Mouse (Mus musculus) intestine, embryonic 14.5 days (tissue): ENCODE data around the gene Lrch1. TPM values are rescaled to one million over a fixed set of nuclear protein-coding genes. Genes with fewer than 3 reads are reported as not detected.

Source experiments
- ATAC-seq: fragments of 200-750 bp; cut with Nextera tagmentation; replicated peaks from 2 replicates; pipeline ENCODE4 v1.8.0; 2017; ENCODE audit warnings: low read depth, moderate number of reproducible peaks, moderate TSS enrichment, moderate library complexity; ENCODE audit not compliant: low FRiP score, low TSS enrichment
- DNase-seq: peaks from one replicate; pipeline ENCODE4 v3.0.0-alpha.2; 2018; ENCODE audit warnings: low spot score
- H3K27ac ChIP-seq: fragments of 300-500 bp; sonication (generic); 2 replicates; pipeline ENCODE4 v1.5.1; 2014; ENCODE audit warnings: low read depth, mild to moderate bottlenecking, control low read depth
- H3K27me3 ChIP-seq: fragments of 300-500 bp; sonication (generic); replicated peaks from 2 replicates; pipeline ENCODE4 v1.6.1; 2014; ENCODE audit warnings: low read length, control low read depth; ENCODE audit not compliant: control insufficient read depth, insufficient read depth
- H3K36me3 ChIP-seq: fragments of 300-500 bp; sonication (generic); 2 replicates; pipeline ENCODE4 v1.6.1; 2014; ENCODE audit warnings: low read length, control low read depth; ENCODE audit not compliant: control insufficient read depth, insufficient read depth
- H3K4me1 ChIP-seq: fragments of 300-500 bp; sonication (generic); replicated peaks from 2 replicates; pipeline ENCODE4 v1.6.1; 2014; ENCODE audit warnings: low read length, control low read depth, mixed read lengths; ENCODE audit not compliant: control insufficient read depth, insufficient read depth
- H3K4me2 ChIP-seq: fragments of 300-500 bp; sonication (generic); 2 replicates; pipeline ENCODE4 v1.6.1; 2014; ENCODE audit warnings: low read length
- H3K4me3 ChIP-seq: fragments of 300-500 bp; sonication (generic); 2 replicates; pipeline ENCODE4 v1.5.1; 2014; ENCODE audit warnings: low read depth, low read length, control low read depth, mixed read lengths
- H3K9ac ChIP-seq: fragments of 300-500 bp; sonication (generic); 2 replicates; pipeline ENCODE4 v1.6.1; 2014; ENCODE audit warnings: mild to moderate bottlenecking, low read length
- H3K9me3 ChIP-seq: fragments of 300-500 bp; sonication (generic); 2 replicates; pipeline ENCODE4 v1.6.1; 2016; ENCODE audit warnings: low read length, control low read depth; ENCODE audit not compliant: control insufficient read depth
- WGBS: fragments of 180-500 bp; shearing (Covaris S2); extraction: QIAGEN DNeasy Blood & Tissue Kit; methylation state at CpG from one replicate; pipeline ENCODE4 v1.1.7; 2014; 5-methylcytosine and 5-hydroxymethylcytosine counted together
- polyA plus RNA-seq: library from polyadenylated mRNA; unstranded; fragments of >200 nt; fragmentation: Nextera tagmentation; extraction: Ambion mirVana; gene quantifications from 2 replicates; pipeline ENCODE4 v1.2.1, GENCODE M21; 2014

Lrch1 gene
- polyA plus RNA-seq, 1 experiment from 2014 or later: 12.6 TPM

- 70% methylated on average over 8 of the region's 8 CpGs for WGBS
- DNase-seq: no peak
Measured at GRCm38 (mm10) chr14:74900705-74901369, 46.8 kb downstream of the Lrch1 start.

DNA sequence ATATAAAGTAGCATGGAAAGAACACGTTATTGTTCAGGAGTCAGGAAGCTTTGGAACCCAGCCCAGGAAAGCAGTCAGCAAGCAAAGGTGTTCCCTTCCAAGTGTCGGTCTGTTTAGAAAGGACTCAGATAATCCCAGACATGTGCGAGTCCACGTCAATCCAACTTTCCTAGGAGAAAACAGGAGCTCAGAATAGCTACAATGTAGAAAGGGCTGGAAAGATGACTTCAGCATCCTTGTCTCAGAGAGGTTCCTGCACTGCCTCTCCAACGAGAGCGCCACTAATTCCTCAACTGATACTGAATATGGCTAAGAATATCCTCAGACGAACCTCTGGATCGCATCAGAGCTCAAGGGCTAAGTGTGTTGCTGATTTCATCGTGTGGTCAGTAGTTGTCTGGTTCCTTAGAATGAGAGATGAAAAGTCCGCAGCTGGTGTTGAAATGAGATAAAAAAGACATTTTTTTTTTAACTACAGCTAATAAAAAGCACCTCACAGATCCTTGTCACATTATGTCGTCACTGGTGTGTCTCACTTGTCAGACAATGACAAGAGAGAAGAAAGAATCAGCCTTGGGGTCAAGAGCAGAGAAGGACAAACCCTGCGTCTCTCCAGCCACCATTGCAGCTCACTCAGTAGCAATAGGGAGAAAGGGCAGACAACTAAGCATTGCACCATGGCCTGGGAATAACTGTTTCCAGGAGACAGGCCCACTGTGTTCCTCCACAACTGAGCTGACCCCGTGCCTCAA is 47.5 kb downstream of the Lrch1 start:
- 59% methylated on average over 13 of the region's 13 CpGs for WGBS

More at GRCm38 (mm10) chr14:74900705-74901369, 46.8 kb downstream of the Lrch1 start:
- Histone ChIP-seq H3K4me2 (no peak overlapping the region), H3K9ac (no peak overlapping the region), H3K9me3 (no peaks in the 10 kb centered on the region), H3K4me3 (no peak overlapping the region), H3K27me3 (no peaks in the 10 kb centered on the region), H3K27ac (no peak overlapping the region), H3K4me1 (peaks cover 11% of the 10 kb centered on the region), H3K36me3 (no peaks in the 10 kb centered on the region)
- ATAC-seq: no peak

DNA sequence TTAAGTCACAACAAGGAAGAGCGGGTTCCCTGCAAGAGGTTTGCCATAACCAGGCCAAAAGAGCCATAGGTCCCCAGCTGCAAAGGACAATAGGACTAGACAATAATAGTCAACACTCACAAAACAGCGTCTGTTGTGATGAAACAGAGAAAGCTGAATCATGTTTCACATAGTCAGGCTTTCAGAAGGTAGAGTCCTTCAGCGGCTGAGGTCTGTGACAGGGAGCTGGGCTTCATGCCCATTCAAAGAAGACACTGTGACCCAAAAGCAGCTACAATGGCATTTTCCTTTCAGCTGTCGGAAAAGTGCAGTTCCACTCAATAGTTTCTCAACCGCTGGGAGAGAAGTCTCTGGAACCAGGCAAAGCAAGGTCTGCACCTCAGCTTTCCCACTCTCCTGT is 48.7 kb downstream of the Lrch1 start:
- no peak overlapping the region for H3K4me2 ChIP-seq
- H3K27ac ChIP-seq: no peak overlapping the region
- no peak overlapping the region for H3K9ac ChIP-seq
- H3K36me3 ChIP-seq: no peaks in the 10 kb centered on the region
- ATAC-seq: no peak
- DNase-seq: no peak
- 86% methylated on average over 5 of the region's 5 CpGs for WGBS
- H3K4me1 ChIP-seq: peaks cover 11% of the 10 kb centered on the region
- H3K4me3 ChIP-seq: no peak overlapping the region
- H3K27me3 ChIP-seq: no peaks in the 10 kb centered on the region
- H3K9me3 ChIP-seq: no peaks in the 10 kb centered on the region

More for the DNA sequence above, 47.5 kb downstream of the Lrch1 start:
- no peak overlapping the region for H3K27ac ChIP-seq
- H3K36me3 ChIP-seq: no peaks in the 10 kb centered on the region
- no peak overlapping the region for H3K4me3 ChIP-seq
- ATAC-seq (no peak), DNase-seq (no peak)
- no peak overlapping the region for H3K9ac ChIP-seq
- peaks cover 11% of the 10 kb centered on the region for H3K4me1 ChIP-seq
- no peak overlapping the region for H3K4me2 ChIP-seq
- H3K9me3 ChIP-seq: no peaks in the 10 kb centered on the region
- no peaks in the 10 kb centered on the region for H3K27me3 ChIP-seq

GRCm38 (mm10) chr14:74893693-74894092 is 54.0 kb downstream of the Lrch1 start:
- H3K27me3 ChIP-seq: no peaks in the 10 kb centered on the region
- no peaks in the 10 kb centered on the region for H3K4me1 ChIP-seq
- H3K9me3 ChIP-seq: no peaks in the 10 kb centered on the region
- no peak for DNase-seq
- H3K4me2 ChIP-seq: no peak overlapping the region
- no peak for ATAC-seq
- H3K9ac ChIP-seq: no peak overlapping the region
- WGBS: 78% methylated on average over 6 of the region's 6 CpGs
- no peak overlapping the region for H3K27ac ChIP-seq
- no peak overlapping the region for H3K4me3 ChIP-seq
- H3K36me3 ChIP-seq: no peaks in the 10 kb centered on the region

GRCm38 (mm10) chr14:74893085-74893648 is 54.5 kb downstream of the Lrch1 start:
- Histone ChIP-seq H3K27ac (no peak overlapping the region), H3K9ac (no peak overlapping the region), H3K9me3 (no peaks in the 10 kb centered on the region), H3K4me2 (no peak overlapping the region), H3K4me1 (no peaks in the 10 kb centered on the region), H3K4me3 (no peak overlapping the region), H3K27me3 (no peaks in the 10 kb centered on the region), H3K36me3 (no peaks in the 10 kb centered on the region)
- no peak for ATAC-seq
- 87% methylated on average over 3 of the region's 3 CpGs for WGBS
- no peak for DNase-seq

GRCm38 (mm10) chr14:74889304-74889703 is 58.4 kb downstream of the Lrch1 start:
- Histone ChIP-seq H3K27me3 (no peaks in the 10 kb centered on the region), H3K4me1 (peaks cover 18% of the 10 kb centered on the region), H3K36me3 (no peaks in the 10 kb centered on the region), H3K4me3 (no peak overlapping the region), H3K27ac (no peak overlapping the region), H3K9ac (no peak overlapping the region), H3K9me3 (no peaks in the 10 kb centered on the region), H3K4me2 (no peak overlapping the region)
- no peak for ATAC-seq
- DNase-seq: no peak
- 79% methylated on average over 2 of the region's 2 CpGs for WGBS

DNA sequence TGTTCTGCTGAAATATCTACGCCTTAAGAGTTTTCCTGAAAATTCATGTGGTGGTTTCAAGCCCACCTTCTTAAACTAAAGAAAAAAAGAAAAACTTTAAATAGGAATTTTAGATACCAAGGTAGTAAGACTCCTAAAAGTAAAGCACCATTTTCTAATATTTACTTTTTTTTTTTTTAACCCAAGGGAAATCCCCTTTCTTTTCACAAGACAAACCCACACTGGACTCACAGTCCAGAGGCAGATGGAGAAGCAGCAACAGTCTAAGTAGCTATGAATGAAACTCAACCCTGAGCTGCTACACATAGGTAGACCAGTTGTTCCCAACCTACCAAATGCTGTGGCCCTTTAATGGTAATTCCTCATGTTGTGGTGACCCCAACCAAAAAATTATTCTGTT is 59.6 kb downstream of the Lrch1 start:
- ATAC-seq (no peak), DNase-seq (no peak)
- H3K4me2 ChIP-seq: no peak overlapping the region
- H3K9ac ChIP-seq: no peak overlapping the region
- no peak overlapping the region for H3K4me3 ChIP-seq
- H3K36me3 ChIP-seq: no peaks in the 10 kb centered on the region
- peaks cover 23% of the 10 kb centered on the region for H3K4me1 ChIP-seq
- no peak overlapping the region for H3K27ac ChIP-seq
- H3K27me3 ChIP-seq: no peaks in the 10 kb centered on the region
- WGBS: 95% methylated on average over 1 of the region's 1 CpGs
- no peaks in the 10 kb centered on the region for H3K9me3 ChIP-seq

- peaks cover 31% of the 10 kb centered on the region for H3K4me1 ChIP-seq
- ATAC-seq (no peak), DNase-seq (no peak)
- H3K9ac ChIP-seq: no peak overlapping the region
- H3K4me2 ChIP-seq: no peak overlapping the region
- H3K27me3 ChIP-seq: no peaks in the 10 kb centered on the region
- no peak overlapping the region for H3K27ac ChIP-seq
- H3K9me3 ChIP-seq: no peaks in the 10 kb centered on the region
- 67% methylated on average over 5 of the region's 5 CpGs for WGBS
- no peaks in the 10 kb centered on the region for H3K36me3 ChIP-seq
- no peak overlapping the region for H3K4me3 ChIP-seq
Measured at GRCm38 (mm10) chr14:74886453-74886852, 61.2 kb downstream of the Lrch1 start.
